Mouse (Mus musculus): ENCODE measurements around the gene Tlr13.

GRCm38 (mm10) chrX:106122823-106123222 lies 20.2 kb upstream of the Tlr13 start:
- no peak for TF ChIP-seq CTCF (IDR thresholded peaks at IDR 0.05)
- TF ChIP-seq POLR2A (IDR thresholded peaks at IDR 0.05; ENCODE audit: insufficient read depth, low read depth, low read length), result no peak
- TF ChIP-seq EP300 (IDR thresholded peaks at IDR 0.05; ENCODE audit: insufficient read depth, low read depth, low read length), result no peak

Measured in heart, adult 2 months (tissue).